Mouse (Mus musculus) embryo, embryonic 10 days (tissue): ENCODE results near the gene Map3k19.

ENCODE experiments used
- DNase-seq: peaks from one replicate; pipeline ENCODE4 v3.0.0-alpha.2; 2015; ENCODE audit warnings: low spot score

Map3k19 gene

DNA sequence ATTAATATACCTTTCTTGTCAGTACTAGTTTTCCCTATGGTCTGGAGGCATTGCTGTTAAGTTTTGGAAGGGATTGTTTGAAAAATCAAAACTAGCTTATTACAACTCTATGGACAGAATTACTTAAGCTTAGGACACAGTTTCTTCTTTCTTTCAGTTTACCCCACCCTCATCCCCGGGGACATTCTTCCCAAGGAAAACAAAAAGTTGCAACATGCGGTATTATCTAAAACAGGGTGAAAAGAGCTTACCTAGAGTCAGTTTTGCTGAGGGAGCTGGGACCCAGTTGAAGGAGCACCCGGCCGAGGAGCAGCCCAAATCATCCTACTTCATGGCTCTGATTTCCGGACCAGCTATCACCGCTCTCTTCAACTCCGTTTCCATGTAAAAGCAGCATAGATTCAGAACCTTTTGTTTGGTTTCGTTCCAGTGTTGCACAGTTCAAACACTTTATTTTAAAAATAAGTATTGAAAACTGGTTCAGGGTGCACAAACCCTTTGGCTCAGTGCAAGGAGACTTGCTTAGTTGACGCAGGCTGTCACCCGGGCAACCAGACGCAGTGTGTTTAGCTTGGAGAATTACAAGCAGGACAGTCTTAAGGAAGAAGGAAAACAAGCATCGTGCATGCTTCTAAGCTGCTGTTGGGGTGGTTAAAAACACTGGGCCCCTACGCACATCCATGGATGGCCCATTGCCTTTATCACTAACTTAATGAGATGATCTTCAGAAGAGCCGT is at the start of gene Map3k19:
Map3k19 (minus strand) TSS at position 546 of the 737 bp plus-strand sequence.
- DNase-seq = no peak

DNA sequence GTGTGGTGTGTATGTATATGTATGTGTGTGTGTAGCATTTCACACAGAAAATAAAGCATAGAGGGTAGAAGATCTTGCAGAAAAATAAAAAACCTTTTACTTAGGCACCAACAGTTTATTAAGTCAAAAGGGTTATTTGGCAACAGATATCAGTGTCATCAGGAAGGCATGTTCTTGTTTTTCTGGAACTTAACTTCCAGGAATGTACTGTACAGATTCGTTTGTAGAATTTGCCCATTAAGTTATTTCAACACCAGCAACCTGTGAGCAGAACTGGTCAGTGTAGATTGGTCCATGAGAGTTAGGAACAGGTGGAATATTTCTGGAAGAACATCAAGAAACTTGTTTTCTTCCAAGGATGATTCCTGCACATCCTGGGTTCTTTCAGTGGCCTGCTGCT is 44.6 kb upstream of the Map3k19 start:
- DNase-seq = no peak

DNA sequence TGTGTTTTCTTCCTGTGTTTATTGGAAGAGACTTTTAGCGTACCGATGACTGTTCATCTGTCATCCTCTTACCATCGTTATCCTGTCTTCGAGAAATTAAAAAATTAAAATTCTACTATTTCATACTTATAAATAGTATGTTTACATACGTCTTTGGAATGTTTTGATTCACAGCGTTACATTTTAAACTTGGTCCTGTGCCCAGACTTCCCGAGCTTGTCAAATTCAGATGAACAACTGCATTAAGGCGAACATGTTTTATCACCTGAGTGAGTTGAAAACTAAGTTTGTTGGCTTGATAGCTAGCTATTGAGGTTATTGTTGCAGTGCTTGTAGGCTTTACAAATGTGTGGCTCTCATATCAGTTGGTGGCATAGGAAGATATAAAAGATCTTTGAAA is 14.4 kb upstream of the Map3k19 start:
- no peak for DNase-seq

DNA sequence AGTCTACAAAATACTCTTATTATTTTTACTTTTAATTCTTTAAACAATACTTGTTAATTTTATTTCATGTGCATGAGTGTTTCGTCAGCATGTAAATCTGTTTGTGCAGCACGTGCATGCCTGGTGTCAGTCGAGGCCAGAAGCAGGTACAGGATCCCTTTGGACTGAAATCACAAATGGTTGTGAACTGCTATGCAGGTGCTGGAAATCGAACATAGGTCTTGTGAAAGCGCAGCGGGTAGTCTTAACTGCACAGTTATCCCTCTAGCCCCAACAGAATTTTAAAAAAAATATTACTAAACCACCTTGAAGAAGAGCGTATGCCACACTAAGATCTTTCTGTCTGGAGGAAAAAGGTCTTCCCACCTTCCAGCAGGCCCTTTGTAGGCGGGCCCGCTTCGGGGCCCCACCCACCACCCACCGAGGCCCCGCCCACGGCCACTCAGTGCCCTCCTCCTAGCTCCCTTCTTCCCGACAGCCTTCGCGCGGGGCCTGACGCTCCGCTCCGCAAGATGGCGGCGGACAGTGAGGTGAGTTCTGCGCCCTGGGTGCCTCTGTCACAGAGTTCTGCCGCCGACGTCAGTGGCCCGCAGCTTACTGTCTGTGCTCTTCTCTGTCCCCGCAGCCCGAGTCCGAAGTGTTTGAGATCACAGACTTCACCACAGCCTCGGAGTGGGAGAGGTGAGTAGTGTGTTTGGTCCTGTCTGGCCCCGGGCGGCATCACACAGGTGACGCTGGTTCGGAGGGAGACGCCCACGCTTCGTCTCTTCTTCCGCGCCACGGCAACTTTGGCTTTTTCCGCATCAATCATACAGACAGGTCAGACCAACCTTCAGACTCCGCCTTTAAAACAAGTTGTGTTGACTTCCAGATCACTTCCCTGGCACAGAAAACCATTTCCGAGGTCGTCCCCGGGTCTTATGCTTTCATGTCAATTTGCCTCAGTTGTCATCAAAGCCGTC is 13.8 kb upstream of the Map3k19 start, which contains the start of gene Rab3gap1:
Rab3gap1 (plus strand) TSS at position 474 of the 962 bp plus-strand sequence.
- DNase-seq = peak; percentile 89

DNA sequence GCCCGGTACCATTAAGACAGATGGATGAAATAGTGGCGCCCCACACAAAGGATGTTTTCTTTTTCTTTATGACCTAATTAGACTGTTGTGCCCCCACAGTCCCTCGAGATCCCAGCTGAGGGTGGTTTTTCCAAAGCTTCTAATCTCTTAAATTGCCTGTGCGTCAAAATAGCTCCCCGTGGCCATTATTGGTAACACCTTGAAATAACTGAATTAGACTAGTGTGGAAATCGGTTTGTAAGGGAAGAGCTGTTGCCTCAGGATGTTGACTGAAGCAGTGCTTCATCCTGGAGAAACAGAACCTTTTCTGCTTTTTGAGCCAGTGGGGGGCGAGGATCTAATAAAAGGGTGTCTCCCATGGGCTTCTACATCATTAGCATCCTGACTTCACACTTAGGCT is 9.0 kb upstream of the Map3k19 start:
- DNase-seq = no peak

DNA sequence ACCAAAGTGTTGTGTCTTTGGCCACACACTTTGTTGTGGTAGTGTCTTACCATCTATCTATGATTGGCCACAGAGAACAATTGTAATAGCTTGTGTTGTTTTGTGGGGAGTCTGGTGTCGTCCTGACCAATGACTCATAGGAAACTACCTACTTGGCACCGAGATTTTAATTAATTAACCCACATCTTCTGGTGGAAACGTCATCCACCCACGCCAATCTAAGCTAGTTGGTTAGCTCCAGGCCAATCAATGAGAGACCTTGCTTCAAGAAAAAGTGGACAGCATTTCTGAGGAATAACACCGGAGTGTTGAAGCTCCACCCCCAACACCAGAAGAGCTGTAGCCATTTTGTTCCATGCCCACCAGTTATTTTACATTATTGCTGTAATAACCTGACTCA is 7.1 kb upstream of the Map3k19 start:
- no peak for DNase-seq

DNA sequence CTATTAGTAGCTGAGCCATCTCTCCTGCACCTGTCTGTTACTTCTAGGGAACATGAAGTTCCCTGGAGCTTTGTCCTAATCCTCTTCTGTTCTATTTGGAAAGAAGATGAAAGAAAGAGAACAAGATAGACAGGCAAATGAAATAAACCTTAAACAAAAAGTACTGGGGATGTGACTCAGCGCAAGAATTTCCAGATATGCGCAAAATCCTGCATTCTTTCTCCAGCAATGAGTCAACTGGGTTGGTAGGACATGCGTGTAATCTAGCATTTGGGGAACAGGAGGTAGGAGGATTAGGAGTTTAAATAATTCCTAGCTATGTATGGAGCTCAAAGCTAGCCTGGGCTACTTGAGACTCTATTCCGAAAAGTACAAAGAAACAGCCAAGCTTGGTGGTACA is 5.7 kb upstream of the Map3k19 start:
- no peak for DNase-seq

DNA sequence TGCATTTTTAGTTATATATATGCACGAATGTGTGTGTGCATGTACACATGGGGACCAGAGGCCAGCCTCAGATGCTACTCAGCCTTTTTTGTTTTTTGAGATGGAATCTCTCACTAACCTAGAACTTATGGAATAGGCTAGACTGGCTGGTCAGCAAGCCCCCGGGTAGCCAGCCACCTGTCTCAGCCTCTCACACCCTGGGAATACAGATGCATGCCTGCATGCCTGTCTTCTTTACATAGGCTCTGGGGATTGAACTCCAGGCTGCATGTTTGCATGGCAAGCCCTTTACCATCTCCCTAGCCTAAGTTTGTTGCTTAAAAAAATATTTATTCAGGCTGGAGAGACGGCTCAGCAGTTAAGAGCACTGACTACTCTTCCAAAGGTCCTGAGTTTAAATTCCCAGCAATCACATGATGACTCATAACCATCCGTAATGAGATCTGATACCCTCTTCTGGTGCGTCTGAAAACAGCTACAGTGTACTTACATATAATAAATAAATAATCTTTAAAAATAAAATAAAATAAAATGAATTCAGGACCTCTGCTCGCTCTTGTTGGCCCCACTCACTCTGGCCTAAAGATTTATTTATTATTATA is 5.1 kb upstream of the Map3k19 start:
- DNase-seq = no peak

DNA sequence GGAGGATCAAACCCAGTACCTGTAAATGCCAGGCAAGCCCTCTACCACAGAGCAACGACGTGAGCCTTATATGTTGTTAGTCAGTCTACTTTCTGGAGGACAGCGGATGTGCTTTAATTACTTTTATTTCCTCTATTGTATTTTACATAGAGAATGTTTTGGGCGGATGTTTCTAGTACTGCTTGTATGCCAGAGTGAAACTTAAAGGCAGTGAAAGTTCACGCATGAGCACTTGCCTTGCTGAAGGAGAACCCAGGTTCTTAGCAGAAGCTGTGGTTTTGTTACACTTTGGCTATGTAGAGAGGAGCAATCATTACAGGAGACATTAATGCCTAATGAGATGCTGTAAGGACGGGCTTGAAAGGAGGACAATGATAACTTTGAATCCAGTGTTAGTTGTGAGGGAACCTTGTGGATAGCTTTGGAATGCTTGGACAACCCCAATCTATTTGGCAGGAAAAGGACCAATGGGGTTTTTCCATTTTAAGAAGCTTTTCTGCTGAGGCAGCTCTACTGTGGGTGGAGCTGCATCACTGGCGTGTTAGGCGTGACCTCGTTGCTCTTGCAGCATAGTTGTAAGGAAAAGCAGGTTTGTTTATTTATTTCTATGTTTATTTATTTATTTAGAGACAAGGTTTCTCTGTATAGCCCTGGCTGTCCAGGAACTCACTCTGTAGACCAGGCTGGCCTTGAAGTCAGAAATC is 4.3 kb upstream of the Map3k19 start:
- DNase-seq = no peak

DNA sequence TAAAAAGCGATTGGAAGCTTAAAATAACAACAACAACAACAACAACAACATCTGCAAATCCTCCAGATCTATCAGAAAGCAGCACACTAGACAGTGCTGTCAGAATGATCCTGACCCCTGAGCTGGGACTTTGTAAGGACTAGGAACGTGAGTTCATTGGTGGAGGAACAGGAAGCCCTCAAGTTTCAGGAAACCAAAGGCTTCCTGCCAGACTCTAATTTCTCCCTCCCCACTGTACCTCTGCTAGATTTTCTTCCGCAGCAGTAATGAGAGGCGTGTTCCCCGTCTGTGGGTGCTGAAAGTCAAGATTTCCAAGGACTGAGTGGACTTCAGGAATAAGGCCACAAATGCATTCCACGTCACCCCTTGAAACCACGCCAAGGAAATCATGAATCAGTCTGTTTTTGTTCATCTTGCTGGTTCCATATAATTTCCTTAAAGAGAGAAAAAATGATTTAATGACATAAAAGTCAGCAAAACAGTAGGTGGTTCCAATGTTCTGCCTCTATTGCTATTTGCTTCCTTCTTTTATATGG is 4.7 kb downstream of the Map3k19 start:
- DNase-seq = no peak

DNA sequence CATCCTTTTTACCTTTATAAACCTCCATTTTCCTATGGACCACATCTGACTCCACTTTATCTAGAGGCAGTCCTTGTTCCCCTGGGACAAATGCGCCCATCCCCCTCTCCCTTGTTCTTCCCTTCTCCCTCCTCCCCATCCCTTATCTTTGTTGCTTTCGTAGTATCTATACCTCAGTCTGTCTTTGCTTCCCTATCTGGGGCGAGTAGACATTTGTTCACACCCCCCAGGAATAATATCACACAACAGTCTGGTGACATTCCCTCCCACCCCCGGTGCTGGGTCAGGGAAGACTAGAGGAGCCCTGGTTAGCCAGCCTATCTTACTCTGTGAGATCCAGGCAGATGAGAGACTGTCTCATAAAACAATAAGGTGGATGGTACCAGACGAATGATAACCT is 9.4 kb downstream of the Map3k19 start:
- DNase-seq = no peak

DNA sequence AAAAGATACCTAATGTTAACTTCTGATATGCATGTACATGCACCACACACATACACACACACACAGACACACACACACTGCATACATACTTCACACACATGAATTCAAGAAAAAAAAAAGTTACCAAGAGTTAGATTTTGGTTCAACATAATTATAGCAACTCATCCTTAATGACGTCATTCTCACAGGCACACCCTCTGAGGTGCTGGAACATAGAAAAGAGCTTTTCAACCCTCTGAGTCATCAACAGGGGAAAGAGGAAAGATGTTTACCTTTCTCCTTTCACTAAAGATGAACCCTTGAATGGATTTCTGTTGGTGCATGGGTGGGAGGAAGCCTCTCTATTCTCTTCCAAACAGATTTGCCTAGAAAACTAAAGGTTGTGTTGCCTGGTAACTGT is 16.2 kb downstream of the Map3k19 start:
- DNase-seq = no peak

DNA sequence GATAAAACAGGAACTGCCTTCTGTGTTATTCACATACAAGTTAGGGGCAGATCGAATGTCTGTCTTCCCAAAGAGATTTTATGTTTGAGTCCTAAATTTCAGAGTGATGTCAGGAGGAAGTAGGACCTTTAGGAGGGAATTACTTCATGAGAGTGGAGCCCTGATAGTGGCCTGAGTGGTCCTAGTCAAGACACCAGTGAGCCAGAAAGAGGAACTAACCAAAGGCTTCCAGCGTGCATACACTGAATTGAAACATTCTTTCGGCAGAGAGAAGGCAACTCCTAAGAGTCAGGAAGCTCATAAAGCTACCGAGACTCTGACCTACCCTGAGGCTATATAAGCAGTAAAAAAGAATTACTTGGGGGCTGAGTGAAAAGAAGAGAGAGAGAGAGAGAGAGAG is 18.2 kb downstream of the Map3k19 start:
- DNase-seq = no peak

DNA sequence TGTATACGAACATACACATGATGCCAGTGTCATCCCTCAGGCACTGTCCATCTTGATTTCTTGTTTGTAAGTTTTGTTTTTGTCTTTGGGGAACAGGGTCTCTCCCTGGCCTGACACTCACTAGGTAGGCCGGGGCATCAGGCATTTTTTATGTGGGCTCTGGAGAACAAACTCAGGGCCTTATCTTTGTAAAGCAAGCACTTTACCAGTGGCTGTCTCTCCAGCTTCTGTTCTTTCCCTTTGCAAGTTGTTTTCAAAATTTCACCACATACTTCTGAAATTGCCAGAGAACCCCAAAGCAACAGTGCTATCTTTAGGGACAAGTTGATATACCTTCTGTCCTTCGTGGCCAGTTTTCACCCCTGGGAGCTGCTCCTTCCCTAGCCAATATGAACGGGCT is 20.6 kb downstream of the Map3k19 start:
- DNase-seq = no peak

DNA sequence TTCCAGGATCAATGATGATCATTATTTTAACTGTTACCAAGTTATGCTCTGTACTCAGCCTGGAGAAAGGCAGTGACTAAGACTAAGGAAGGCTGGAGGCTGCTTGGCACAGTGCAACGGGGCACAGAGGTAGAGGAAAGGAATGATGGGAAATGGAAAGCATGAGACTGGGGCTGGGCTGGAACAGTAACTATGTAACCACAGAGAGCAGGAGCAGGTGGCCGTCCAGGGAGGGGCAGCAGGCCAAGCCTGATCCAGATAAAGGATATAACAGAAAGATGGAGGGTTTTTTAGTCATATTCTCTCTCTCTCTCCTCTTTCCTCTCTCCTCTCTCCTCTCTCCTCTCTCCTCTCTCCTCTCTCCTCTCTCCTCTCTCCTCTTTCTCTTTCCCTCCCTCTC is 21.1 kb downstream of the Map3k19 start:
- no peak for DNase-seq

DNA sequence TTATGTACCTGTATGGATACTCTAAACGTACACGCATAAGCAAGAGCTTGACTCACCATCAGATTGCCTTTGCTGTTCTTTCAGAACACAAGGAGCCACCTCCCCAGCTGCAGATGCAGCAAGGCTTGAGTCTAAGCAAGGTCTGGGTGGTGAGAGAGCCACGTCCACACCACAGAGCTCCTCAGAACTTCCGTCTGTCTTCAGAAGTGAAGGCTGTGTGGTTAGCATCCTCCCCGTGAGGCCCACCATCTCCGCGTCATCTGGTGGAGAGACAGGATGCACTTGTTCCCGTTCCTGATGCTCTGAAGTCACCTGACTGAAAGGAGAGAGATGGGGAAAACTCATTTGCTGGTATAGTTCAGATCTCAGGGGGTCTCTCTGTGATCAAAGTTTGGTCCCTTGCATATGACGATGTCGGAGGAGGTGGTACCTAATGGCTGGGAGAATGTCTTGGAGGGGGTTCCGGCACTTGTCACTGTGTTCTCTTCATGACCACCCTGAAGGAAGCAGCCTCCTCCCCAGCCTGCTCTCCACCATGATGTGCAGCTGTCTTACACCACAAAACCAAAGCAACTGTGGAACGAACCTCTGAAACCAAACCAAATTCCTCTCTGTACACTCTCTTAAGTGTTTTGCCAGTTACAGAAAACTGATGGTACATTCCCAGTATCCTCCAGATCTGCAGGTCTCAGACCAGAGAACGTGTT is 24.5 kb downstream of the Map3k19 start:
- no peak for DNase-seq

DNA sequence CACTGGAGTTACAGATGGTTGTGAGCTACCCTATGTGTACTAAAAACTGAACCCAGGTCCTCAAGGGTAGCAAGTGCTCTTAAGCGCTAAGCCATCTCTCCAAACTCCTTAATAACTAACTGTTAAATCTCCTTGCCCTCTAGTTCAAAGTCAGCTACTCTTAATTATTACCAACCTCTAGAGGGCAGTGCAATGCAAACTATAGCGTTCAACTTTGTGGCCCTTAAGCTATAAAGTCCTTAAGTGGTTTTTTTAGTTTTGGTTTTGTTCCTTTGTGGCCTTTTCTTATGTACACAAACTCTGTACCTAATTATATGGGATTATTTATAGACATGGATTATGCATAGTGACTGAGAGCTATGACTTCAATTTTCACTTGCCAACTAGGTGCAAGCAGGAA is 27.5 kb downstream of the Map3k19 start:
- peak; percentile 80 for DNase-seq

DNA sequence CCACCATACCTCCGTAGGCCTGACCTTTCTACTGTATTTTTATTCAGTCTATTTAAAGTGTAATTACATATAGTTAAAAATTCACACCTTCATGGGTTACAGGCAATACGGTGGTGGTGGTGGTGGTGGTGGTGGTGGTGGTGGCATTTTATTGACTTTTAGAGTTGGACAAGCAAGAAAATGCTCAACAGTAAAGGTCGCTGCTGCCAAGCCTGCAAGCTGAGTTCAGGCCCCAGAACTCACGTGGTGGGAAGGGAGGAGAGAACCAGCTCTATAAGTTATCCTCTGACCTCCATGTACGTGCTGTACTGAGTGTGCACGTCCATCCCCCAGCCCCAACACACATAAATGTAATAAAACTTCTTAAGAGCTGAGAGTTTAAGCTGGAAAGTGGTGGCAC is 38.5 kb downstream of the Map3k19 start:
- no peak for DNase-seq

DNA sequence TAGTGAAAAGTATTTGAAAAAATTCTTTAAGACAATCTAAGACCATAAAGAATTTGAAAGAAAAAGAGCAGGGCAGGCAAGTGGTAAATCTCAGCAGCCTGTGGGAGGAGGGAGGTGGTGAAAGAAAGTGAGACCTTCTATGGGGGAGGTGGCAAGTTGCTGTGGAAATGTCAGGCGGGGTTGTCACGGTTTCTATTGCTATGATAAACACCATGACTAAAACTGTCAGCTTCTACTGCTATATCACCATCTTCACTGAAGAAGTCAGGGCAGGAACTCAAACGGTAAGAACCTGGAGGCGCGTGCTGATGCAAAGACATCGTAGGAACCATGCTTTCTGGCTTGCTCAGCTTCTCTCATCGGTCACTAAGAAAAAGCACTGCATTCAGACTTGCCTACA is 41.9 kb downstream of the Map3k19 start:
- DNase-seq = no peak

DNA sequence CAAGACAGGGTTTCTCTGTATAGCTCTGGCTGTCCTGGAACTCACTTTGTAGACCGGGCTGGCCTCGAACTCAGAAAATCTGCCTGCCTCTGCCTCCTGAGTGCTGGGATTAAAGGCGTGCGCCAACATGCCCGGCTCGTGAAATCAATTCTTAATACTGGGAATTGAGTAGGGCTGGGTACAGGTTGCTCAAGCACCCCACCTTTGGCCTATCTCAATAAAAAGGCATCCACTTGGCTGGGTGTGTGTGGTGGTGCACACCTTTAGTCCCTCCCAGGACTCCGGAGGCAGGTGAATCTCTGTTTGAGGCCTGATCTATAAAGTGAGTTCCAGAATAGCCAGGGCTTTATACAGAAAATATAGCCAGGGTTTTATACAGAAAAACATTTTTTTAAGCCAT is 46.2 kb downstream of the Map3k19 start:
- DNase-seq = no peak

DNA sequence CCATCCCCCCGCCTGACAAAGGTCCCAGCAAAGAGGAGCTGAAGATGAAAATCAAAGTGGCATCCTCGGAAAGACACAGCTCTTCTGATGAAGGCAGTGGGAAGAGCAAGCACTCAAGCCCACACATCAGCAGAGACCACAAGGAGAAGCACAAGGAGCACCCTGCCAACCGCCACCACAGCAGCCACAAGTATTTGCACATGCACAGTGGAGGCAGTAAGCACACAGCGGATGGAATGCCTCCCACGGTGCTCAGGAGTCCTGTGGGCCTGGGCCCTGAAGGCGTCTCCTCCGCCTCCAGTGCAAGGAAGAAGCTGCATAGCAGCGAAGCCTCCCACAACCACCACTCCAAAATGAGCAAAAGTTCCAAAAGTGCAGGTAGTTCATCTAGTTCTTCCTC is 51.9 kb downstream of the Map3k19 start:
- no peak for DNase-seq
